Mouse (Mus musculus) 3T3-L1 (cell line): ENCODE measurements around the gene Gm13057.
"Not testable (repeated sequence)": the region's sequence is repeated elsewhere in the genome, so short reads cannot be mapped to it uniquely, and the experiment has no call there.

Source experiments
- DNase-seq: peaks from one replicate; pipeline ENCODE4 v3.0.0-alpha.2; 2015; ENCODE audit warnings: low read depth, low spot score

The Gm13057 gene

GRCm38 (mm10) chr4:143551400-143551799 is at the start of gene Gm13057, which contains the start of gene BC080695:
Gm13057 (plus strand) TSS chr4:143551709.
BC080695 (plus strand) TSS chr4:143551700.
- not testable (repeated sequence) for DNase-seq

DNA sequence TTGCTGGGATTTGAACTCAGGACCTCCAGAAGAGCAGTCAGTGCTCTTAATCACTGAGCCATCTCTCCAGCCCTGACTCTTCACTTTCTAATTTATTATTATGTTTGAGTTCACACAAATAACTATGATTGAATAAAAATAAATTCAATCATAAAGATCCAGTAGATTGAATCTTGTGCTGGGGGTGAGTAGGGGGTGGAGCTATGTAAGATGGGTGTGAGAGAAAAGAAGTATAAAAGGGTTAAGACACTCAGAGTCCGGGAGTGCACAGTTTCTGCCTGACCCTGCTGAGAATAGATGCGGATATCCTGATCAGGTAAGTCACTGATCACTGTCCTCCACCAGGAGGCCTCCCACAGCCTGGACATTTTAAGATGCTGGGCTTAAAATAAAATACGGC is 40.5 kb upstream of the Gm13057 start, which contains the start of gene Gm13043:
Gm13043 (plus strand) TSS at position 301 of the 400 bp plus-strand sequence.
- no peak for DNase-seq

GRCm38 (mm10) chr4:143535654-143536053 is 15.9 kb upstream of the Gm13057 start, which contains the start of gene Gm13040:
Gm13040 (plus strand) TSS chr4:143535954.
- DNase-seq, result not testable (repeated sequence)
